Mouse (Mus musculus) limb, embryonic 12.5 days (tissue): ENCODE measurements around the gene Cfdp1. TPM values are rescaled to one million over a fixed set of nuclear protein-coding genes. Genes with fewer than 3 reads are reported as not detected.
A peak's percentile ranks its signal among the peaks of the same experiment; 100 is the strongest.

ENCODE experiments used
- ATAC-seq: fragments of 200-750 bp; cut with Nextera tagmentation; 2 replicates; pipeline ENCODE4 v1.8.0; 2017; ENCODE audit warnings: low read depth, moderate TSS enrichment; ENCODE audit not compliant: insufficient number of reproducible peaks, insufficient read depth, low FRiP score, low TSS enrichment
- H3K27ac ChIP-seq: fragments of 300-500 bp; sonication (generic); 2 replicates; pipeline ENCODE4 v1.5.1; 2016; ENCODE audit warnings: mild to moderate bottlenecking, moderate library complexity
- H3K27me3 ChIP-seq: fragments of 300-500 bp; sonication (generic); 2 replicates; pipeline ENCODE4 v1.6.1; 2016; ENCODE audit warnings: mild to moderate bottlenecking, moderate library complexity
- H3K36me3 ChIP-seq: fragments of 300-500 bp; sonication (generic); 2 replicates; pipeline ENCODE4 v1.6.1; 2016; ENCODE audit warnings: mild to moderate bottlenecking, moderate library complexity
- H3K4me1 ChIP-seq: fragments of 300-500 bp; sonication (generic); replicated peaks from 2 replicates; pipeline ENCODE4 v1.6.1; 2016
- H3K4me2 ChIP-seq: fragments of 300-500 bp; sonication (generic); 2 replicates; pipeline ENCODE4 v1.6.1; 2016; ENCODE audit warnings: mild to moderate bottlenecking, moderate library complexity
- H3K4me3 ChIP-seq: fragments of 300-500 bp; sonication (generic); replicated peaks from 2 replicates; pipeline ENCODE4 v1.5.1; 2016; ENCODE audit warnings: mild to moderate bottlenecking
- H3K9ac ChIP-seq: fragments of 300-500 bp; sonication (generic); replicated peaks from 2 replicates; pipeline ENCODE4 v1.6.1; 2016; ENCODE audit warnings: mild to moderate bottlenecking, moderate library complexity
- H3K9me3 ChIP-seq: fragments of 300-500 bp; sonication (generic); 2 replicates; pipeline ENCODE4 v1.6.1; 2016; ENCODE audit warnings: mild to moderate bottlenecking, moderate library complexity
- WGBS: fragments of 180-500 bp; shearing (Covaris S2); methylation state at CpG from one replicate; pipeline ENCODE4 v1.1.7; 2016; 5-methylcytosine and 5-hydroxymethylcytosine counted together
- polyA plus RNA-seq: library from polyadenylated mRNA; unstranded; fragments of >200 nt; fragmentation: Nextera tagmentation; extraction: Ambion mirVana; gene quantifications from 2 replicates; pipeline ENCODE4 v1.2.1, GENCODE M21; 2016

The Cfdp1 gene
- polyA plus RNA-seq, 1 experiment from 2014 or later = 239 TPM

GRCm38 (mm10) chr8:111747866-111748649 lies 106.0 kb downstream of the Cfdp1 start:
- H3K4me3 ChIP-seq = no peak overlapping the region

GRCm38 (mm10) chr8:111746582-111747465 lies 107.3 kb downstream of the Cfdp1 start:
- 78% methylated on average over 13 of the region's 13 CpGs for WGBS
- ATAC-seq = no peak
- Histone ChIP-seq H3K9me3 (no peaks in the 10 kb centered on the region), H3K4me2 (no peak overlapping the region), H3K4me1 (peaks cover 34% of the 10 kb centered on the region), H3K4me3 (no peak overlapping the region), H3K27ac (no peak overlapping the region), H3K9ac (no peak overlapping the region), H3K36me3 (no peaks in the 10 kb centered on the region), H3K27me3 (no peaks in the 10 kb centered on the region)

More at GRCm38 (mm10) chr8:111747866-111748649, 106.0 kb downstream of the Cfdp1 start:
- no peak overlapping the region for H3K9ac ChIP-seq
- H3K4me1 ChIP-seq = peaks cover 22% of the 10 kb centered on the region
- H3K36me3 ChIP-seq = no peaks in the 10 kb centered on the region
- ATAC-seq = no peak
- no peaks in the 10 kb centered on the region for H3K27me3 ChIP-seq
- no peak overlapping the region for H3K27ac ChIP-seq
- no peaks in the 10 kb centered on the region for H3K9me3 ChIP-seq
- H3K4me2 ChIP-seq = no peak overlapping the region
- 81% methylated on average over 8 of the region's 8 CpGs for WGBS

- peak overlapping the region; percentile 56 for H3K4me2 ChIP-seq
- 4% methylated on average over 23 of the region's 23 CpGs for WGBS
- no peaks in the 10 kb centered on the region for H3K27me3 ChIP-seq
- H3K36me3 ChIP-seq = no peaks in the 10 kb centered on the region
- H3K4me3 ChIP-seq = peak overlapping the region; percentile 27
- ATAC-seq = no peak
- peaks cover 43% of the 10 kb centered on the region for H3K4me1 ChIP-seq
- H3K9me3 ChIP-seq = no peaks in the 10 kb centered on the region
- H3K9ac ChIP-seq = peak overlapping the region; percentile 40; the same call in 1 of the 2 replicates
- no peak overlapping the region; the same call in 1 of the 2 replicates for H3K27ac ChIP-seq
These were observed 108.3 kb downstream of the Cfdp1 start for GRCm38 (mm10) chr8:111745591-111746418.

- Histone ChIP-seq H3K4me2 (peak overlapping the region; percentile 56), H3K4me3 (no peak overlapping the region; the same call in 1 of the 2 replicates), H3K36me3 (no peaks in the 10 kb centered on the region), H3K27ac (no peak overlapping the region), H3K9me3 (no peaks in the 10 kb centered on the region), H3K27me3 (no peaks in the 10 kb centered on the region), H3K9ac (peak overlapping the region; percentile 40; the same call in 1 of the 2 replicates), H3K4me1 (peaks cover 51% of the 10 kb centered on the region)
- ATAC-seq = no peak
- 76% methylated on average over 5 of the region's 5 CpGs for WGBS
These were observed 109.0 kb downstream of the Cfdp1 start for GRCm38 (mm10) chr8:111745086-111745485.

GRCm38 (mm10) chr8:111743792-111744696 lies 110.0 kb downstream of the Cfdp1 start, which contains the start of gene Bcar1:
Gene Bcar1 (minus strand): TSS chr8:111743809.
- peak; percentile 44 for ATAC-seq
- H3K4me1 ChIP-seq = peaks cover 61% of the 10 kb centered on the region
- H3K9ac ChIP-seq = peak within 1 kb of the TSS; percentile 93
- 0 out of 2 replicates have a peak, but pooled peaks cover 3% of the 10 kb centered on the region for H3K36me3 ChIP-seq
- peak within 1 kb of the TSS; percentile 82 for H3K27ac ChIP-seq
- no peaks in the 10 kb centered on the region for H3K27me3 ChIP-seq
- peak within 1 kb of the TSS; percentile 77 for H3K4me2 ChIP-seq
- WGBS = 9% methylated on average over 38 of the region's 40 CpGs
- H3K4me3 ChIP-seq = peak within 1 kb of the TSS; percentile 96
- H3K9me3 ChIP-seq = no peaks in the 10 kb centered on the region

GRCm38 (mm10) chr8:111743101-111743791 lies 110.8 kb downstream of the Cfdp1 start:
- Histone ChIP-seq H3K27me3 (no peaks in the 10 kb centered on the region), H3K9ac (peak overlapping the region; percentile 93), H3K27ac (peak overlapping the region; percentile 82), H3K4me1 (peaks cover 65% of the 10 kb centered on the region), H3K4me2 (peak overlapping the region; percentile 77), H3K4me3 (peak overlapping the region; percentile 96), H3K36me3 (0 out of 2 replicates have a peak, but pooled peaks cover 3% of the 10 kb centered on the region), H3K9me3 (no peaks in the 10 kb centered on the region)
- WGBS = under 1% methylated on average over 42 of the region's 44 CpGs
- ATAC-seq = 0 out of 2 replicates have a peak, but pooled peaks have one; percentile 39

GRCm38 (mm10) chr8:111742261-111743037 lies 111.6 kb downstream of the Cfdp1 start:
- no peaks in the 10 kb centered on the region for H3K27me3 ChIP-seq
- H3K4me3 ChIP-seq = peak overlapping the region; percentile 96
- 0 out of 2 replicates have a peak, but pooled peaks cover 5% of the 10 kb centered on the region for H3K36me3 ChIP-seq
- peak overlapping the region; percentile 82 for H3K27ac ChIP-seq
- peak overlapping the region; percentile 93 for H3K9ac ChIP-seq
- H3K4me1 ChIP-seq = peaks cover 65% of the 10 kb centered on the region
- peak overlapping the region; percentile 77 for H3K4me2 ChIP-seq
- ATAC-seq = no peak
- WGBS = 38% methylated on average over 11 of the region's 11 CpGs
- H3K9me3 ChIP-seq = no peaks in the 10 kb centered on the region

GRCm38 (mm10) chr8:111741556-111741955 lies 112.5 kb downstream of the Cfdp1 start:
- Histone ChIP-seq H3K4me1 (peaks cover 74% of the 10 kb centered on the region), H3K9ac (no peak overlapping the region), H3K27me3 (no peaks in the 10 kb centered on the region), H3K4me2 (peak overlapping the region; percentile 77), H3K9me3 (no peaks in the 10 kb centered on the region), H3K27ac (peak overlapping the region; percentile 82; the same call in 1 of the 2 replicates), H3K36me3 (peaks cover 12% of the 10 kb centered on the region; the same call in 1 of the 2 replicates), H3K4me3 (peak overlapping the region; percentile 96; the same call in 1 of the 2 replicates)
- ATAC-seq = no peak
- WGBS = 87% methylated on average over 6 of the region's 6 CpGs

GRCm38 (mm10) chr8:111740994-111741393 lies 113.1 kb downstream of the Cfdp1 start:
- Histone ChIP-seq H3K4me1 (peaks cover 76% of the 10 kb centered on the region), H3K4me3 (no peak overlapping the region), H3K27ac (no peak overlapping the region), H3K36me3 (peaks cover 16% of the 10 kb centered on the region; the same call in 1 of the 2 replicates), H3K9me3 (no peaks in the 10 kb centered on the region), H3K9ac (no peak overlapping the region), H3K27me3 (no peaks in the 10 kb centered on the region), H3K4me2 (no peak overlapping the region)
- ATAC-seq = no peak
- WGBS = 81% methylated on average over 8 of the region's 8 CpGs
